Mouse (Mus musculus) heart, embryonic 15.5 days (tissue): ENCODE measurements around the gene Stap2. TPM values are rescaled to one million over a fixed set of nuclear protein-coding genes. Genes with fewer than 3 reads are reported as not detected.

ENCODE experiments used
- ATAC-seq: fragments of 200-750 bp; cut with Nextera tagmentation; replicated peaks from 2 replicates; pipeline ENCODE4 v1.8.0; 2017; ENCODE audit warnings: low read depth, moderate TSS enrichment; ENCODE audit not compliant: insufficient number of reproducible peaks, insufficient read depth, low FRiP score
- H3K27ac ChIP-seq: fragments of 300-500 bp; sonication (generic); 2 replicates; pipeline ENCODE4 v1.5.1; 2015; ENCODE audit warnings: mild to moderate bottlenecking, inconsistent platforms
- H3K27me3 ChIP-seq: fragments of 300-500 bp; sonication (generic); 2 replicates; pipeline ENCODE4 v1.6.1; 2015; ENCODE audit warnings: inconsistent platforms
- H3K36me3 ChIP-seq: fragments of 300-500 bp; sonication (generic); 2 replicates; pipeline ENCODE4 v1.6.1; 2015; ENCODE audit warnings: mild to moderate bottlenecking, inconsistent platforms
- H3K4me1 ChIP-seq: fragments of 300-500 bp; sonication (generic); replicated peaks from 2 replicates; pipeline ENCODE4 v1.6.1; 2015; ENCODE audit warnings: inconsistent platforms
- H3K4me2 ChIP-seq: fragments of 300-500 bp; sonication (generic); 2 replicates; pipeline ENCODE4 v1.6.1; 2015; ENCODE audit warnings: inconsistent platforms, mild to moderate bottlenecking, moderate library complexity
- H3K4me3 ChIP-seq: fragments of 300-500 bp; sonication (generic); 2 replicates; pipeline ENCODE4 v1.5.1; 2015; ENCODE audit warnings: mild to moderate bottlenecking, inconsistent platforms
- H3K9ac ChIP-seq: fragments of 300-500 bp; sonication (generic); 2 replicates; pipeline ENCODE4 v1.6.1; 2015; ENCODE audit warnings: mild to moderate bottlenecking, inconsistent platforms
- H3K9me3 ChIP-seq: fragments of 300-500 bp; sonication (generic); replicated peaks from 2 replicates; pipeline ENCODE4 v1.6.1; 2016; ENCODE audit warnings: inconsistent platforms
- WGBS: fragments of 180-500 bp; shearing (Covaris S2); methylation state at CpG from one replicate; pipeline ENCODE4 v1.1.7; 2015; ENCODE audit warnings: mixed read lengths; 5-methylcytosine and 5-hydroxymethylcytosine counted together
- polyA plus RNA-seq: library from polyadenylated mRNA; unstranded; fragments of >200 nt; fragmentation: Nextera tagmentation; extraction: Ambion mirVana; gene quantifications from 2 replicates; pipeline ENCODE4 v1.2.1, GENCODE M21; 2015

Stap2 gene
- polyA plus RNA-seq, 1 experiment from 2014 or later: 13.7 TPM

DNA sequence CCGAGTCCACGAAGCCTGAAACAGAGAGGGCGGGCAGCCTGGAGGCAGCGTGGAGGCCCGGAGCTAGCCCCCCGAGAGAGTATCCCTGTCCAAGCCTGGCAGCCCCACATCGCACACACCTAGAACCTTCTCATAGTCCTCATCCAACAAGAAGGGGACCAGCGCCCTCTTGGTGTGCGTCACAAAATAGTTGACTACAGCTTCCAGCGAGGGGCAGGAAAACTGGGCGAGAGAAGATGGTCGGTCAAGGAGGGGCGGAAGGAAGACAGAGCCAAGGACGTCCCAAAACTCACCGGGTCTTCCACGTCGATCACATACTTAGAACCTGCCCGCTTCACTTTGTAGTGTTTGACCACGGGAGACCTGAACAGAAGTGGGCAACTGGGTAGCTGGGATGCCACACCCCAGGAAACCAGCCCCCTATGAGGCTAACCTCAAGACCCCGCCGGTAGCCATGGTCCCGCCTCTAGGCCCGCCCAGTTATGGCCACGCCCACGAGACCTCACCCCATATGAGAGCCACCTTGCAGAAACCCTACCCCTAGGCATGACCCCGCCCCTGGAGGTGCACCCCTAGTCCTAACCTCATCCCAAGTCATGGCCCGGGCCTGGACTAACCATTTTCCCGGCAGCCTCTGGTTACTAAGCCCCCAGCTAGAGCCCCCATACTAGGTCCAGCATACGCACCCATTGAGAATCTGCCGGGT is 5.4 kb downstream of the Stap2 start:
- Histone ChIP-seq H3K4me1 (peaks cover under 1% of the 10 kb centered on the region; the same call in 1 of the 2 replicates), H3K9me3 (no peaks in the 10 kb centered on the region), H3K27ac (no peak overlapping the region), H3K36me3 (no peaks in the 10 kb centered on the region), H3K9ac (no peak overlapping the region), H3K4me3 (no peak overlapping the region), H3K27me3 (peaks cover 24% of the 10 kb centered on the region), H3K4me2 (peak overlapping the region; percentile 23)
- 10% methylated on average over 30 of the region's 30 CpGs for WGBS
- no peak for ATAC-seq

DNA sequence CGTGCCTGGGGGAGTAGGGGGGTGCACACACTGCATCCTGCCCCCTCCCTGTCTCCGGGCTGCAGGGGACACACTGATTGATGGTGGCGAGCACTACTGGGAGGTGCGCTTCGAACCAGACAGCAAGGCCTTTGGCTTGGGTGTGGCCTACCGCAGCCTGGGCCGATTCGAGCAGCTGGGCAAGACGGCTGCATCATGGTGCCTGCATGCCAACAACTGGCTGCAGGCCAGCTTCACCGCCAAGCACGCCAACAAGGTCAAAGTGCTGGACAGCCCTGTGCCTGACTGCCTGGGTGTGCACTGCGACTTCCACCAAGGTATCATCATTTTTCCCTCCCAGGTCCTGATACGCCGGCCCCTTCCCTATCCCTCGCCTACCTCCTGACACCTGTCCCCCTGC is 9.4 kb downstream of the Stap2 start:
- WGBS: 79% methylated on average over 15 of the region's 15 CpGs
- Histone ChIP-seq H3K27ac (no peak overlapping the region), H3K27me3 (peaks cover 16% of the 10 kb centered on the region), H3K4me3 (no peak overlapping the region), H3K4me1 (no peaks in the 10 kb centered on the region), H3K9me3 (no peaks in the 10 kb centered on the region), H3K4me2 (no peak overlapping the region), H3K36me3 (no peaks in the 10 kb centered on the region), H3K9ac (no peak overlapping the region)
- ATAC-seq: no peak

DNA sequence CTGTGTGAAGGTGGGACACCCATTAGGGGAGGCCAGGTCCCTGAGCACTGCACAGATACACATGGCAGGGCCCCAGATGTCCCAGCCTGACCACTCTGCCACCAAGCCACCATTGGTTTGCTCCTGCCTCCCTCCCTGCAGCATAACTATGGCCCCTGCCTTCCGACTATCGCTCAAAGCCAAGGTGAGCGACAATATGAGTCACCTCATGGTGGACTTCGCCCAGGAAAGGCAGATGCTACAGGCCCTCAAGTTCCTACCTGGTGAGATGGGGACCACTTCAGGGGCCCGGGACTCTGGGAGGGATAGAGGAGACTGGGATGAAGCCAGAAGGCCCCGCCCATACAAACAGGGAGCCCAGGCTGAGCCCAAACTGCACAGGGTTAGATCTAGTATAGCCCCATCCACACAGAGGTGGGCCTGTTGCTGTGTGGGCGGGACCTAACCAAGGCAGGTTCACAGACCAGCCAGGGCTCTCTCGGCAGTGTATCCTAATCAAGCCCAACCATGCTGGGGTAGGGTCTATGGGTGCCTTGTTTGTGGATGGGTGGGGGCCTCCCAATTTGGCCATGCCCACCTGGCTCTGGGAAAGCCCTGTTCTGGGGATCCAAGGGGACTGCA is 15.0 kb downstream of the Stap2 start:
- Histone ChIP-seq H3K4me2 (no peak overlapping the region), H3K4me3 (no peak overlapping the region), H3K4me1 (peaks cover 6% of the 10 kb centered on the region), H3K9me3 (no peaks in the 10 kb centered on the region), H3K27me3 (peaks cover 26% of the 10 kb centered on the region), H3K9ac (no peak overlapping the region), H3K27ac (no peak overlapping the region), H3K36me3 (no peaks in the 10 kb centered on the region)
- ATAC-seq: no peak
- WGBS: 70% methylated on average over 8 of the region's 8 CpGs

DNA sequence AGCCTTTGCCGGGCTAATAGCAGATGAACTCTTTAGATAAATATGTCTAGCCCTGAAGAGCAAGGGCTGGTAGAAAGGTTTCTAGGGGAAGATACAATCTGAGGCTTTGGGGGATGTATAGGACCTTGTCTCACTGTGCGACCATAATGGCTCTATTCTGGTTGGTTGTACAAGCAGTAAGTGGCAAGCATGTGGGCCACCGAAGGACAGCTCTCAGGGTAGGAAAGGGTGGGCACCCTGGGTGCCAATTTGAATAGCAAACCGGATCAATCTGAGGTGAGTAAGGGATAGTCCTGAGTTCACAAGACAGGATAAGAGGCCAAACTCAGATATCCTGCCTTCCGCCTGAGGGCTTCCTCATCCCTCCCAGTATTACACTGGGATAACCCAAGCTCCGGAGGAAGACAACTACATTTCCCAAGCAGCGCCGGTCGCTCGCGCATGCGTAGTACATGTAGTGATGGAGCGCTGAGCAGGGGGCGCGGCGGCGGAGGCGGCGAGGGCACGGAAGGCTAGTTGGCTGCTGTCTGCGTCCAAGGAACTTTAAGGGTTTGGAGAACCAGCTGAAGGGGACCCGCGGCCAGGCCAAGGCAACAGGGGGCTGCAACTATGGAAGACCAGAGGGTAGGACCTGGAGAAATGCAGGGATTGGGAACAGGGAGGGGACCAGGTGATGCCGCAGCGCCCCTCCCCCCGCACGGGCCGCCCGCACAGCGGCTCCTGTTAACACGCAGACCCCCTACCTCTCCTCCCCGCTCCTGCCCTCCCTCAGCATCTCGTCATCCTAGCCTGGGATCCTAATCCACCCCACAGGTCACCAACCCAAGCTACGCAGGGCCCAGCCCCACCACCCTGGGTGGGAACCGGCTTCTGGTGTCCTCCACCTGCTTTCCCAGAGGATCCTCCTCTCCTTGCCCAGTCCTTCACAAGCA is 19.1 kb downstream of the Stap2 start, which contains the start of gene Fsd1:
TSS of gene Fsd1 (plus strand) at position 480 of the 932 bp plus-strand sequence.
- H3K9ac ChIP-seq: 0 out of 2 replicates have a peak within 1 kb of the TSS, but pooled peaks have one; percentile 15

DNA sequence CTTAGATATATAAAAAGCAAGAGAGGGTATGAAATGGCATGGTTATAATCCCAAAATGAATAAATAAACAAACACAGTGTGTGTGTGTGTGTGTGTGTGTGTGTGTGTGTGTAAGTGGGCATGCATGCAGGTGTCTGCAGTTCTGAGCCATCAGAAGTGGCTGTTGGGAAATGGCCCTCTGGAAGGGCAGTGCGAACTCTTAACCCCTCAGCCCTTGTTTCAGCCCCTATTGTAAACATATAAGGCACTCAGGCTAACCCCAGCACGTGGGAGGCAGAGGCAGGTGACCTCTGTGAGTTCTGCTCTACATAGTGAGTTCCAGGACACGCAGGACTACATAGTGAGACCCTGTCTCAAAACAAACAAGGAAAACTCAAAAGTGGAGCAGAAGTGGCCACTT is 28.1 kb downstream of the Stap2 start:
- Histone ChIP-seq H3K27ac (no peak overlapping the region), H3K4me1 (peaks cover 9% of the 10 kb centered on the region), H3K27me3 (0 out of 2 replicates have a peak, but pooled peaks cover 11% of the 10 kb centered on the region), H3K4me3 (no peak overlapping the region), H3K9me3 (no peaks in the 10 kb centered on the region), H3K9ac (no peak overlapping the region), H3K4me2 (no peak overlapping the region), H3K36me3 (no peaks in the 10 kb centered on the region)
- WGBS: 47% methylated on average over 3 of the region's 3 CpGs
- no peak for ATAC-seq

More for the DNA sequence above, 19.1 kb downstream of the Stap2 start, which contains the start of gene Fsd1:
- peak within 1 kb of the TSS; percentile 55 for H3K4me2 ChIP-seq
- WGBS: 8% methylated on average over 35 of the region's 35 CpGs
- peaks cover 6% of the 10 kb centered on the region for H3K4me1 ChIP-seq
- H3K9me3 ChIP-seq: no peaks in the 10 kb centered on the region
- peak within 1 kb of the TSS; percentile 37 for H3K4me3 ChIP-seq
- H3K27me3 ChIP-seq: peaks cover 27% of the 10 kb centered on the region
- H3K36me3 ChIP-seq: no peaks in the 10 kb centered on the region
- ATAC-seq: peak; percentile 23; the same call in 1 of the 2 replicates
- H3K27ac ChIP-seq: no peak within 1 kb of the TSS

DNA sequence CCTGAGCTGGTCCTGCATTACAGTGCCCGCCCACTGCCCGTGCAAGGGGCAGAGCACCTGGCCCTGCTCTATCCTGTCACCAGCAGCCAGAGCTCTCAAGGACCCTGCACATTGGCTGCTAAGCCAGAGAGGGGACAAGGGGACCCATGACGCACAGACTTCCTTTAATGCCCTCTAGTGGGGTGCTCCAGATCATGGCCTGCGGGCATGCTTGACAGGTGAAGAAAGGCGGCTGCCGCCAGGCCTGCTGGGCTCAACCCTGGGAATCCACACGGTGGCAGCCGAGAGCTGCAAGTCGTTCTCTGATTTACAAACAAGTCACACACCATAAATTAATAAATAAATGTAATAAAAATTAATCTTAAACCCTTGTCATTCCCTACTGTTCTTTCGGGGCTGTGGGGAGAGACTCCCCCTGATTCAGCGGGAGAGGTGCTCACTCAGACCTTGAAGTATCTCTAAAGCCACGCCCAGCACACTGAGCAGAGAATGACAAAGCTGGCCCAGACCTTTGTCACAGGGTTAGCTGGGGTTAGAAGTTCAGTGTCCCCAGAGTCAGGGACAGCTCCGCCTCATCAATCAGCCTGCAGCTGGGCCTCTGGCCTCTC is 29.0 kb downstream of the Stap2 start:
- no peak overlapping the region for H3K27ac ChIP-seq
- 0 out of 2 replicates have a peak overlapping the region, but pooled peaks have one; percentile 13 for H3K4me2 ChIP-seq
- peaks cover 15% of the 10 kb centered on the region for H3K27me3 ChIP-seq
- WGBS: 15% methylated on average over 13 of the region's 13 CpGs
- no peaks in the 10 kb centered on the region for H3K9me3 ChIP-seq
- H3K4me3 ChIP-seq: no peak overlapping the region
- peaks cover 10% of the 10 kb centered on the region for H3K4me1 ChIP-seq
- peak; percentile 28; the same call in 1 of the 2 replicates for ATAC-seq
- no peaks in the 10 kb centered on the region for H3K36me3 ChIP-seq
- no peak overlapping the region for H3K9ac ChIP-seq

DNA sequence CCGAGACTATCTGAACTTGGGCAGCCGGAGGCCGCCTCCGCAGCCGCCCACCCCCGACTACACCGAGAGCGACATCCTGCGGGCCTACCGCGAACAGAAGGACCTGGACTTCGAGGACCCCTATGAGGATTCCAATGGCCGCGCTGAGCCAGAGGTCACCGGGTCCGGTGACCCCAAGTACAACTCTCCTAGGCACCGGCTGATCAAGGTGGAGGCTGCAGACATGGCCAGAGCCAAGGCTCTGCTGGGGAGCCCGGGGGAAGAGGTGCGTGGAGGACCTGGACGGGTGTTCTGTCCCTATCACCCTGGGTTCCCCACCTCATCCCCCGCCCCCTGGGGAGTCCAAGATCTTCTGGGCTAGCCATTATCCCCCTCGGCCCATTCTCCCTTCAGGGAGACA is 33.9 kb downstream of the Stap2 start:
- ATAC-seq: no peak
- Histone ChIP-seq H3K27me3 (peaks cover 29% of the 10 kb centered on the region), H3K4me3 (no peak overlapping the region), H3K4me1 (peaks cover 36% of the 10 kb centered on the region), H3K4me2 (peak overlapping the region; percentile 97), H3K9me3 (no peaks in the 10 kb centered on the region), H3K27ac (no peak overlapping the region), H3K36me3 (peaks cover 9% of the 10 kb centered on the region; the same call in 1 of the 2 replicates), H3K9ac (no peak overlapping the region)
- 37% methylated on average over 22 of the region's 22 CpGs for WGBS

DNA sequence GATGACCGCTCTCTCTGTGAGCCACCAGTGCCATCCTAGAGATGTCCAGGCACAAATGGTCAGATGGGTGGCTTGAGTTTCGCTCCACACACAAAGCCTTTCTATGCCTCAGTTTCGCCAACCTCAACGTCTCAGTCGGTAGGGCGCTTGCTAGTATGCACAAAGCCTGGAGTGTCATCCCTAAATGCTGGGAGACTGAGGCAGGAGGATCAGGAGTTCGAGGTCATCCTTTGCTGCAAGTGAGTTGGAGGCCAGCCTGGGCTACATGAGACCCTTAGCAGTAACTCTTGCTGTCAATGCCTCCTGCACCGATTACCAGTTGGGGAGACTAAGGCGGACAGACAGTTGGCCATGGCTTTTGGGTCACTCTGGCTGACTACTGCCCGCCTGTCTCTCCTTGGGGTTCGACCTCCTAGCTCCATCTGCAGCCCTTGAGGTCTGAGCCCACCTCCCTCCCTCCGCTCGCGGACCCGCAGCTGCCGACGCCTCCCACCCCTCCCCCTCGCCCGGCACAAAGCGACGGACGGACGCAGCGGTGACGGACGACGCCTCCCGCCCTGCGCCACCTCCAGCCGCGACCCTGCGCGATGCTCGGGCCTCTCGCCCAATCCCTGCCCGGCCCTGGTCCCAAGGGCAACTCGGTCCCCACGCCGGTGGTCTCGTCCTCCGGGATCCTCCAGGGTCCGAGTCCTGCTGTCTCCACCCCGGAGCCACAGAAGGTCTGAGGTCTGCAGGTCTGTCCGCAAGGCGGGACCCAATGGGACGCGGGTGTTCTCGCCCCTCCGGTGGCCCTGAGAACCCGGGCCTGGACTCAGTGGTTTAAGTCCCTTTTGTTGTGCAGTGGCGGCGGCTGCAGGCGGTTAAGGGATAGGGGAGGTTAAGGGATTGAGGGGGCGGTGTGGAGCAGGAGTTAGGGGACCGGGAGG is 35.2 kb downstream of the Stap2 start, which contains the start of gene Shd:
TSS of gene Shd (plus strand) at position 502 of the 926 bp plus-strand sequence.
- no peak; the same call in 1 of the 2 replicates for ATAC-seq
- Histone ChIP-seq H3K4me3 (peak within 1 kb of the TSS; percentile 58), H3K27me3 (peaks cover 29% of the 10 kb centered on the region), H3K4me2 (peak within 1 kb of the TSS; percentile 97), H3K4me1 (peaks cover 33% of the 10 kb centered on the region), H3K9me3 (no peaks in the 10 kb centered on the region), H3K9ac (peak within 1 kb of the TSS; percentile 67), H3K36me3 (peaks cover 13% of the 10 kb centered on the region; the same call in 1 of the 2 replicates), H3K27ac (no peak within 1 kb of the TSS)
- 8% methylated on average over 55 of the region's 55 CpGs for WGBS

DNA sequence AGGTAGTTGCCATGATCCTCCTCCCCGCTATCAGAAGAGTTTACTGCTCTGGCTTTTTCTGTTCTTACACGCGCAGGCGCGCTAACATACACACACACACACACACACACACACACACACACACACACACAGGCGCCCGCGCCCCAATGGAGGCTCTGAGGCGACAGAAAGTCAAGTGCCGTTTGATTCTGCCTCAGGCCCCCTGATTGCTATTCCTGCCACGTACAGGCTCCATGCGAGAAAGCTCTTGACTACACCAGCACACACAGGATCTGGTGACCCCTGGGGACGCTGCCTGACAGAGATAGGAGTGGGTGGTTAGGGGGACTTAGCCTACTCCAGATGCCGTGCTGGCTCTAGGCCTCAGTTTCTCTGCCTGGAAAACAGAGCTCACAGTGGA is 35.8 kb downstream of the Stap2 start:
- peak overlapping the region; percentile 97 for H3K4me2 ChIP-seq
- no peak overlapping the region for H3K27ac ChIP-seq
- peaks cover 33% of the 10 kb centered on the region for H3K4me1 ChIP-seq
- no peaks in the 10 kb centered on the region for H3K9me3 ChIP-seq
- peaks cover 19% of the 10 kb centered on the region for H3K36me3 ChIP-seq
- peak overlapping the region; percentile 58; the same call in 1 of the 2 replicates for H3K4me3 ChIP-seq
- 34% methylated on average over 14 of the region's 14 CpGs for WGBS
- no peak for ATAC-seq
- no peak overlapping the region for H3K9ac ChIP-seq
- H3K27me3 ChIP-seq: peaks cover 29% of the 10 kb centered on the region

DNA sequence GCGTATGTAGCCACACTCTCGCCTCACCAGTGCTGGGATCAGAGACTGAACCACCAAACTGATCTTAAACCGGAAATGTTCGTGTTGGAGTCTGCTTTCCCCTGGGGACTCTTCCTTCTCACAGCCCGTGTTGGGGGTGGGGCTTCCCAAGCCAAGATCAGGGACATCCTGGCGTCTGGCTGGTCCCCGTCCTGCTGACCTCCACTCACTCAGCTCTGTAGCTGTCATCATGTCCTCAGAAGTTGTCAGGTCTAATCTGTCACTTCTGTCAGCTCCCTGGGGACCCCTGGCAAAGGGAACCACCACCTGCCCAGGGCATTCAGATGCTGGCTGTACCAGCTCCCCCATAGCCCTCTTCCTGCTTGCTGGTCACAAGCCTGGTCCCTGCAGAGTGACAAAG is 37.2 kb downstream of the Stap2 start:
- no peaks in the 10 kb centered on the region for H3K9me3 ChIP-seq
- H3K27me3 ChIP-seq: peaks cover 26% of the 10 kb centered on the region
- no peak overlapping the region for H3K27ac ChIP-seq
- 0 out of 2 replicates have a peak overlapping the region, but pooled peaks have one; percentile 17 for H3K9ac ChIP-seq
- peaks cover 35% of the 10 kb centered on the region for H3K4me1 ChIP-seq
- 40% methylated on average over 7 of the region's 7 CpGs for WGBS
- ATAC-seq: 0 out of 2 replicates have a peak, but pooled peaks have one; percentile 3
- peaks cover 23% of the 10 kb centered on the region for H3K36me3 ChIP-seq
- no peak overlapping the region for H3K4me2 ChIP-seq
- no peak overlapping the region for H3K4me3 ChIP-seq
